Mouse (Mus musculus) gastrocnemius, postnatal 14 days (tissue): ENCODE measurements around the gene Zfand3. TPM values are rescaled to one million over a fixed set of nuclear protein-coding genes. Genes with fewer than 3 reads are reported as not detected.

Source experiments
- DNase-seq: peaks from one replicate; pipeline ENCODE4 v3.0.0; 2021; ENCODE audit warnings: mixed read lengths
- intact Hi-C: fragments of 180-260 bp; cut with DNase I; formaldehyde crosslinking; loops from one replicate; pipeline ENCODE4 v1.15.1; 2025; ENCODE audit warnings: low total_unique reads
- total RNA-seq, 2 experiments: library from RNA; stranded (reverse); gene quantifications; 2 replicates each; pipeline ENCODE4 v1.2.3; 2021

Zfand3 gene
- total RNA-seq, 2 experiments from 2014 or later = 85.6 to 105 TPM

- no peak for DNase-seq
- intact Hi-C loops = no loop called here
These were observed 159.3 kb downstream of the Zfand3 start for GRCm38 (mm10) chr17:30163793-30164192.

- intact Hi-C loops = no loop called here
- no peak for DNase-seq
These were observed 160.3 kb downstream of the Zfand3 start for GRCm38 (mm10) chr17:30164818-30165217.

- no peak for DNase-seq
- intact Hi-C loops = no loop called here
These were observed 172.9 kb downstream of the Zfand3 start for GRCm38 (mm10) chr17:30177435-30177834.

- intact Hi-C loops = no loop called here
- no peak for DNase-seq
These were observed 173.9 kb downstream of the Zfand3 start for GRCm38 (mm10) chr17:30178402-30178801.

GRCm38 (mm10) chr17:30180197-30180596, 175.7 kb downstream of the Zfand3 start:
- DNase-seq = no peak
- intact Hi-C loops = loop anchor here (10.0 kb wide), 1 partner anchor 45 kb away; no protein-coding TSS in a partner anchor

- no peak for DNase-seq
- intact Hi-C loops = loop anchor here (10.0 kb wide), 1 partner anchor 47 kb away; no protein-coding TSS in a partner anchor
These were observed 177.0 kb downstream of the Zfand3 start for GRCm38 (mm10) chr17:30181554-30181953.

- intact Hi-C loops = loop anchor here (10.0 kb wide), 1 partner anchor 47 kb away; no protein-coding TSS in a partner anchor
- no peak for DNase-seq
These were observed 177.5 kb downstream of the Zfand3 start for GRCm38 (mm10) chr17:30182063-30182462.

GRCm38 (mm10) chr17:30183561-30183960, 179.0 kb downstream of the Zfand3 start:
- intact Hi-C loops = loop anchor here (10.0 kb wide), 1 partner anchor 49 kb away; no protein-coding TSS in a partner anchor

GRCm38 (mm10) chr17:30187154-30187553, 182.6 kb downstream of the Zfand3 start:
- intact Hi-C loops = loop anchor here (10.0 kb wide), 1 partner anchor 52 kb away; no protein-coding TSS in a partner anchor
- no peak for DNase-seq

More at GRCm38 (mm10) chr17:30183561-30183960, 179.0 kb downstream of the Zfand3 start:
- no peak for DNase-seq

- no peak for DNase-seq
- intact Hi-C loops = loop anchor here (10.0 kb wide), 1 partner anchor 53 kb away; no protein-coding TSS in a partner anchor
These were observed 183.0 kb downstream of the Zfand3 start for GRCm38 (mm10) chr17:30187581-30187980.

GRCm38 (mm10) chr17:30188031-30188981, 183.8 kb downstream of the Zfand3 start:
- intact Hi-C loops = loop anchor here (10.0 kb wide), 1 partner anchor 54 kb away; no protein-coding TSS in a partner anchor

GRCm38 (mm10) chr17:30191097-30191640, 186.6 kb downstream of the Zfand3 start:
- intact Hi-C loops = no loop called here
- no peak for DNase-seq

More at GRCm38 (mm10) chr17:30188031-30188981, 183.8 kb downstream of the Zfand3 start:
- DNase-seq = no peak

- no peak for DNase-seq
- intact Hi-C loops = no loop called here
These were observed 188.0 kb downstream of the Zfand3 start for GRCm38 (mm10) chr17:30192416-30193005.

GRCm38 (mm10) chr17:30193615-30194014, 189.1 kb downstream of the Zfand3 start:
- DNase-seq = no peak
- intact Hi-C loops = no loop called here

- no peak for DNase-seq
- intact Hi-C loops = no loop called here
These were observed 189.6 kb downstream of the Zfand3 start for GRCm38 (mm10) chr17:30194091-30194490.

GRCm38 (mm10) chr17:30194629-30195445, 190.3 kb downstream of the Zfand3 start:
- intact Hi-C loops = no loop called here
- DNase-seq = no peak

- intact Hi-C loops = no loop called here
- no peak for DNase-seq
These were observed 191.2 kb downstream of the Zfand3 start for GRCm38 (mm10) chr17:30195591-30196183.

GRCm38 (mm10) chr17:30196401-30197279, 192.1 kb downstream of the Zfand3 start:
- DNase-seq = no peak
- intact Hi-C loops = no loop called here
